Mouse (Mus musculus): ENCODE measurements at regions not wholly inside any gene's neighbourhood (a gene's known extent, or its start where the extent isn't known, plus 50 kb on each side); places are given as distances from the start of the nearest gene placed in this dataset.

DNA sequence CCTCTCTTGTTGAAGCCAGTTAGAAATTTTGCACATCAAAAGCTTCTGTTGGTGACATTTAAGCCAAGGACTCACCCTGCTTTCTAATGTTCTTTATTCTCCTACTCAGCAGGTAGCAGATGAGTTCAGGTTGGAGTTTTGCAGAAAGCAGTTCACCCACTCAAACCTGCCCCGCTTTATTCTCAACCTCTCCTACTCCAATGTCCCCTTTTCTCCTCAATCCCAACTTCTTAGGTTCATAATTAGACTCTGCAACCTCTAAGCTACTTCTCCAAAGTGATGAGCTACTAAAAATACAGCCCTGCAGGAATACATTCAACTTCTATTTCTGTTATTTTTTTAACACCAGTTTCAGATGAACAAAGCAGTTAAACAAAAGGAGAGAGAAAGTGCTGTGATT, 572.2 kb downstream of the Brinp1 start:
- Histone ChIP-seq H3K9me3 (ENCODE audit: control insufficient read depth, low read length) (no peaks in the 10 kb centered on the region), H3K9ac (ENCODE audit: low read depth, low read length, severe bottlenecking) (no peak overlapping the region), H3K27ac (replicated peaks; ENCODE audit: low read depth, low read length) (no peak overlapping the region), H3K36me3 (ENCODE audit: control insufficient read depth, insufficient read depth, low read length) (no peaks in the 10 kb centered on the region), H3K27me3 (ENCODE audit: control insufficient read depth, insufficient read depth, low read length) (no peaks in the 10 kb centered on the region), H3K4me2 (replicated peaks; ENCODE audit: low read depth, low read length, severe bottlenecking) (no peak overlapping the region), H3K4me1 (ENCODE audit: control insufficient read depth, insufficient read depth, low read length) (no peaks in the 10 kb centered on the region), H3K4me3 (replicated peaks; ENCODE audit: low read length) (no peak overlapping the region)
- DNase-seq (ENCODE audit: low spot score) (no peak), ATAC-seq (ENCODE audit: low FRiP score, low read depth) (no peak)
- no peak for TF ChIP-seq POLR2A (IDR thresholded peaks at IDR 0.05; ENCODE audit: borderline replicate concordance, extremely low read depth, insufficient read depth, insufficient read length)
- 79% methylated on average over 1 of the region's 1 CpGs for WGBS

DNA sequence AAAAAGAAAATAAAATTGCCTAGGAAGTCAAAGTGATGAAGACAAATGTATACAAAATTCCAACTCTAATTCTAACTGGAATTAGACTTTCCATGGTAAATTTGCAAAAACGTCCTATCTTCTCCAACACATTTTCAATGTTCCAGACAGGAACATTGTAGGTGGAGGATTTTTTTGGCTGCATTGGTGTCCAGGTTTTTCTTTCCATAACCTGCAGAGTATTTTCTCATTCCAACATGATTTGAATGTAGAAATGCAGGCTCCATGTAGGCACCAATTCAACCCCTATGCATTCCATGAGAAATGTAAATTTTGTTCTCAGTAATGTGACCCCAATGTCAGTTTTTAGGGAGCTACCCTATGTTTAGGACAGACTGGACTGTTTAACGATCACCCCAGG, 586.2 kb downstream of the Brinp1 start:
- no peaks in the 10 kb centered on the region for H3K4me1 ChIP-seq (ENCODE audit: control insufficient read depth, insufficient read depth, low read length)
- no peak overlapping the region for H3K4me2 ChIP-seq (replicated peaks; ENCODE audit: low read depth, low read length, severe bottlenecking)
- no peak for TF ChIP-seq POLR2A (IDR thresholded peaks at IDR 0.05; ENCODE audit: borderline replicate concordance, extremely low read depth, insufficient read depth, insufficient read length)
- H3K36me3 ChIP-seq (ENCODE audit: control insufficient read depth, insufficient read depth, low read length), result no peaks in the 10 kb centered on the region
- ATAC-seq (ENCODE audit: low FRiP score, low read depth) (no peak), DNase-seq (ENCODE audit: low spot score) (no peak)
- no peak overlapping the region for H3K4me3 ChIP-seq (replicated peaks; ENCODE audit: low read length)
- H3K27me3 ChIP-seq (ENCODE audit: control insufficient read depth, insufficient read depth, low read length), result no peaks in the 10 kb centered on the region
- no peak overlapping the region for H3K27ac ChIP-seq (replicated peaks; ENCODE audit: low read depth, low read length)
- WGBS, result 79% methylated on average over 2 of the region's 2 CpGs
- no peaks in the 10 kb centered on the region for H3K9me3 ChIP-seq (ENCODE audit: control insufficient read depth, low read length)
- no peak overlapping the region for H3K9ac ChIP-seq (ENCODE audit: low read depth, low read length, severe bottlenecking)

GRCm38 (mm10) chr4:68319575-68319974, 634.6 kb downstream of the Brinp1 start:
- TF ChIP-seq POLR2A (IDR thresholded peaks at IDR 0.05; ENCODE audit: borderline replicate concordance, extremely low read depth, insufficient read depth, insufficient read length), result no peak
- H3K4me2 ChIP-seq (replicated peaks; ENCODE audit: low read depth, low read length, severe bottlenecking), result no peak overlapping the region
- H3K36me3 ChIP-seq (ENCODE audit: control insufficient read depth, insufficient read depth, low read length), result no peaks in the 10 kb centered on the region
- 29% methylated on average over 3 of the region's 3 CpGs for WGBS
- no peak overlapping the region for H3K27ac ChIP-seq (replicated peaks; ENCODE audit: low read depth, low read length)
- H3K4me3 ChIP-seq (replicated peaks; ENCODE audit: low read length), result no peak overlapping the region
- no peaks in the 10 kb centered on the region for H3K4me1 ChIP-seq (ENCODE audit: control insufficient read depth, insufficient read depth, low read length)
- DNase-seq (ENCODE audit: low spot score) (no peak), ATAC-seq (ENCODE audit: low FRiP score, low read depth) (no peak)
- no peaks in the 10 kb centered on the region for H3K27me3 ChIP-seq (ENCODE audit: control insufficient read depth, insufficient read depth, low read length)
- no peaks in the 10 kb centered on the region for H3K9me3 ChIP-seq (ENCODE audit: control insufficient read depth, low read length)
- H3K9ac ChIP-seq (ENCODE audit: low read depth, low read length, severe bottlenecking), result no peak overlapping the region

DNA sequence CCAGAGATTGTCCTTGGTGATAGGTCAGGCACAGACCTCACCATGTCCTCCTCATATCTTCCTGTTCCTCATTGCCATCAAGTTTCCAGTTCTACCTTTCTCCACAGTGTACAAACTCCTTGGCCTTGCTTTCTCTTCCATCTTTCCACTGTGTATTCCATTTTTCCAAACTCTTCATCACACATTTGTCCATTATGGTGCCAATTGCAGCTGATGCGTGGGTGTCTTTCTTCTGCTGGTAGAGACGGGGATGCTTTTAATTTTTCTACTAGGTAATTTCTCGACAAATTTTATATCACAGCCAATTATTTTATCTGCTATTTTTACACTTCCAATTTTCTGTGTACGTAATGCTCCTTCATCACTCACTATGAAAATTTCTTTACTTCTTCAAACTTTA, 641.4 kb downstream of the Brinp1 start:
- Histone ChIP-seq H3K4me2 (replicated peaks; ENCODE audit: low read depth, low read length, severe bottlenecking) (no peak overlapping the region), H3K9ac (ENCODE audit: low read depth, low read length, severe bottlenecking) (no peak overlapping the region), H3K4me1 (ENCODE audit: control insufficient read depth, insufficient read depth, low read length) (no peaks in the 10 kb centered on the region), H3K36me3 (ENCODE audit: control insufficient read depth, insufficient read depth, low read length) (no peaks in the 10 kb centered on the region), H3K4me3 (replicated peaks; ENCODE audit: low read length) (no peak overlapping the region), H3K27ac (replicated peaks; ENCODE audit: low read depth, low read length) (no peak overlapping the region), H3K9me3 (ENCODE audit: control insufficient read depth, low read length) (no peaks in the 10 kb centered on the region), H3K27me3 (ENCODE audit: control insufficient read depth, insufficient read depth, low read length) (no peaks in the 10 kb centered on the region)
- TF ChIP-seq POLR2A (IDR thresholded peaks at IDR 0.05; ENCODE audit: borderline replicate concordance, extremely low read depth, insufficient read depth, insufficient read length), result no peak
- DNase-seq (ENCODE audit: low spot score) (no peak), ATAC-seq (ENCODE audit: low FRiP score, low read depth) (no peak)
- WGBS, result 90% methylated on average over 4 of the region's 4 CpGs

GRCm38 (mm10) chr4:68284845-68285244, 669.4 kb downstream of the Brinp1 start:
- DNase-seq (ENCODE audit: low spot score) (no peak), ATAC-seq (ENCODE audit: low FRiP score, low read depth) (no peak)
- H3K4me2 ChIP-seq (replicated peaks; ENCODE audit: low read depth, low read length, severe bottlenecking), result no peak overlapping the region
- no peaks in the 10 kb centered on the region for H3K27me3 ChIP-seq (ENCODE audit: control insufficient read depth, insufficient read depth, low read length)
- H3K27ac ChIP-seq (replicated peaks; ENCODE audit: low read depth, low read length), result no peak overlapping the region
- H3K9ac ChIP-seq (ENCODE audit: low read depth, low read length, severe bottlenecking), result no peak overlapping the region
- H3K4me1 ChIP-seq (ENCODE audit: control insufficient read depth, insufficient read depth, low read length), result no peaks in the 10 kb centered on the region
- WGBS, result 34% methylated on average over 1 of the region's 1 CpGs
- no peak overlapping the region for H3K4me3 ChIP-seq (replicated peaks; ENCODE audit: low read length)
- H3K9me3 ChIP-seq (ENCODE audit: control insufficient read depth, low read length), result no peaks in the 10 kb centered on the region
- H3K36me3 ChIP-seq (ENCODE audit: control insufficient read depth, insufficient read depth, low read length), result no peaks in the 10 kb centered on the region
- TF ChIP-seq POLR2A (IDR thresholded peaks at IDR 0.05; ENCODE audit: borderline replicate concordance, extremely low read depth, insufficient read depth, insufficient read length), result no peak

GRCm38 (mm10) chr4:68280903-68281302, 673.3 kb downstream of the Brinp1 start:
- Histone ChIP-seq H3K27ac (replicated peaks; ENCODE audit: low read depth, low read length) (no peak overlapping the region), H3K4me3 (replicated peaks; ENCODE audit: low read length) (no peak overlapping the region), H3K9me3 (ENCODE audit: control insufficient read depth, low read length) (no peaks in the 10 kb centered on the region), H3K4me2 (replicated peaks; ENCODE audit: low read depth, low read length, severe bottlenecking) (no peak overlapping the region), H3K36me3 (ENCODE audit: control insufficient read depth, insufficient read depth, low read length) (no peaks in the 10 kb centered on the region), H3K4me1 (ENCODE audit: control insufficient read depth, insufficient read depth, low read length) (no peaks in the 10 kb centered on the region), H3K9ac (ENCODE audit: low read depth, low read length, severe bottlenecking) (no peak overlapping the region), H3K27me3 (ENCODE audit: control insufficient read depth, insufficient read depth, low read length) (no peaks in the 10 kb centered on the region)
- ATAC-seq (ENCODE audit: low FRiP score, low read depth), result no peak
- WGBS, result 58% methylated on average over 1 of the region's 1 CpGs
- TF ChIP-seq POLR2A (IDR thresholded peaks at IDR 0.05; ENCODE audit: borderline replicate concordance, extremely low read depth, insufficient read depth, insufficient read length), result no peak
- no peak for DNase-seq (ENCODE audit: low spot score)

All from limb, embryonic 14.5 days (tissue).